Mouse (Mus musculus) testis, postnatal 10 days (tissue): Measurements from ENCODE around the gene 2210016L21Rik.
A peak's percentile ranks its signal among the peaks of the same experiment; 100 is the strongest.

Source experiments
- DNase-seq: peaks from one replicate; pipeline ENCODE4 v3.0.0; 2021; ENCODE audit warnings: low spot score

Gene 2210016L21Rik

DNA sequence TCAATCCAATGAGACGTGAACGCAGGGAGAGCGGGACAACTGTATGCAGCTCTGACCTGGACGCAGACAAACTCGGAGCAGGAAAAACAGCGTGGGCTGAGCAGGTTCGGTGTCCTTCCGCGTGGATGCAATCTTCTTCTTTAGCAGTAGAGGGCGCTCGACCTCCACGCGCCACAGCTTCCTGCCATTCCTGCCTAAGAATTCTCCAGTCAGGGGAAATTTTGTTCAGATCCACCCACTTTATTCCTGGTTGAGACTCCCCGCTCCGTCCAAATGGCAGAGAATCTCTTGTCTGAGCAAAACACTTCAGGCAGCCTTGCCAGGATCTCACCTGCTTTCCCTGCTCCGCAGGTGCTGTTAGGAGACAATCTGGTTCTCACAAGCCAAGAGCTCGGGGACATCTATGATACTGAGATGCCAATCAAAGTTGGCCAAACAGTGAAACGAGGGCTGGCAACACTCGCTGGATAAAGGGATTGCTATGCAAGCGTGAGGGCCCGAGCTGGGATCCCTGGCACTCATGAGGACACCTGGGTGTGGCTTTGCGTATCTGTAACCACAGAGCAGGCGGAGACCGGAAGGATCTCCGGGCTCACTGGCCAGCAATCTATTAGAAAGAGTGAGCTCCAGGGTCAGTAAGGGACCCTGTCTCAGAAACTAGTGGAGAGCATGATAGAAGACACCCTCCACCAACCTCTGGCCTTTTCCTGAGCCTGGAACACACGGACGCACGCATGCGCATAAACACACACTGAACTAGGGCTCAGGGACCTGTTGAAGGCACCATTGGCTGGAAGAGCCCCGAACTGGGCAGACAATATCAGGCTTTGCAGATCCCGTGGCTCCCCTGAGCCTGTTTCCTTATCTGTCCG is 37.5 kb downstream of the 2210016L21Rik start:
- DNase-seq, result peak; percentile 75

GRCm38 (mm10) chr5:114980122-114980748 is 38.3 kb downstream of the 2210016L21Rik start:
- no peak for DNase-seq

GRCm38 (mm10) chr5:114982001-114982400 is 40.0 kb downstream of the 2210016L21Rik start:
- DNase-seq, result no peak

DNA sequence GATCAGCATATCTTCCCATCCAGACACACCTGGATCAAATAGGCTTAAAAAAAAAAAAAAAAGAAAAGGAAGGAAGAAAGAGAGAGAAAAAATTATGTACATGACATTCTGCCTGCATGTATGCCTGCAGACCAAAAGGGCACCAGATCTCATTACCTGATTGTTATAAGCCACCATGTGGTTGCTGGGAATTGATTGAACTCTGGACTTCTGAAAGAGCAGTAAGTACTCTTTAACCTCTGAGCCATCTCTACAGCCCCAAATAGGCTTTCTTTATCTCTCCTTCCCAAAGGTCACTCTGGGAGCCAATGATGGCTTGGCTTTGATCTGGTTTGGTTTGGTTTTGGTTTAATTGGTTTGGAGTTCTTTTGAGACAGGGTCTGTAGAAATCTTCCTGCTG is 43.1 kb downstream of the 2210016L21Rik start:
- DNase-seq, result no peak

- no peak for DNase-seq
These were observed 54.5 kb downstream of the 2210016L21Rik start for GRCm38 (mm10) chr5:114996447-114996846.

DNA sequence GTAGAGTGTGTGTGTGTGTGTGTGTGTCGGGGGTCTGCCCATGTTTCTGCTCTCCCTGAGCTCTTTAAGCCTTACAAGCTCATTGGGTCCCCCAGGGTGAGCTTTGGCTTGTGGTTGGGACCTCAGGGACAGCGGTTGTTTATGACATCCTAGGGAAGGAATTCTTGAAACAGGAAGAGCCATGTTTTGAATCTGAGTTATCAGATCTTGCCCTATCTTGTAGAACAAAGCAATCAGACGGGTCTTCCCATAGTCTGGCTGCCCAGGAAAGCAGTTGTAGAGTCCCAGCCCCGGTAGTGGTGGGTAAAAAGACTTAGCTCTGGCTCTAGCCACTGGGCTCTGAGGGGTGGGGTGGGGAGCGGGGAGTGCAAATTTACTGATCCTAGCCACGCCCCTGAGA is 55.4 kb downstream of the 2210016L21Rik start:
- DNase-seq, result no peak
